Comparison of ENCODE assay signal across 8 mouse cellular contexts in genomic region chr13:32337735-32338512, GRCm38 (mm10). TPM values are rescaled to one million over a fixed set of nuclear protein-coding genes. Genes with fewer than 3 reads are reported as not detected.
A peak's percentile ranks its signal among the peaks of the same experiment; 100 is the strongest.
DNase-seq lines count a peak whose midpoint lies in the region; ATAC-seq and TF ChIP-seq lines count a peak whose summit lies in the region.

No protein-coding gene starts in this region.

- peak overlapping the region; percentile 89 for H3K9ac ChIP-seq in heart, embryonic 15.5 days
- H3K9ac ChIP-seq in ES-Bruce4 (ENCODE audit: low read depth, poor library complexity, severe bottlenecking) = peak overlapping the region; percentile 54
- peak overlapping the region; percentile 80 for H3K9ac ChIP-seq in limb, embryonic 15.5 days
- H3K9ac ChIP-seq in stomach, embryonic 15.5 days = peak overlapping the region; percentile 51

- no peaks in the 10 kb centered on the region for H3K36me3 ChIP-seq in heart, embryonic 15.5 days
- H3K36me3 ChIP-seq in ES-Bruce4 (ENCODE audit: control insufficient read depth, insufficient read depth, low read length, poor library complexity, severe bottlenecking) = no peaks in the 10 kb centered on the region
- no peaks in the 10 kb centered on the region for H3K36me3 ChIP-seq in limb, embryonic 15.5 days
- no peaks in the 10 kb centered on the region for H3K36me3 ChIP-seq in stomach, embryonic 15.5 days

- WGBS in heart, embryonic 15.5 days = 4% methylated on average over 32 of the region's 32 CpGs
- 4% methylated on average over 32 of the region's 32 CpGs for WGBS in limb, embryonic 15.5 days
- 5% methylated on average over 32 of the region's 32 CpGs for WGBS in stomach, embryonic 15.5 days

- H3K4me3 ChIP-seq in heart, embryonic 15.5 days = peak overlapping the region; percentile 92
- H3K4me3 ChIP-seq in ES-Bruce4 (ENCODE audit: low read depth, low read length) = peak overlapping the region; percentile 84
- peak overlapping the region; percentile 79 for H3K4me3 ChIP-seq in embryonic fibroblast, embryonic 13.5 days (ENCODE audit: insufficient read depth, low read length)
- peak overlapping the region; percentile 90 for H3K4me3 ChIP-seq in limb, embryonic 15.5 days
- peak overlapping the region; percentile 68 for H3K4me3 ChIP-seq in stomach, embryonic 15.5 days (replicated peaks)

- no peak for TF ChIP-seq EP300 in ES-Bruce4 (IDR thresholded peaks at IDR 0.05; ENCODE audit: insufficient read depth, low read depth, low read length)

- intact Hi-C loops in heart, postnatal 14 days (cut with DNase I) = no loop called here

- peak overlapping the region; percentile 56 for H3K27ac ChIP-seq in heart, embryonic 15.5 days
- H3K27ac ChIP-seq in ES-Bruce4 (ENCODE audit: insufficient read depth, low read length) = no peak overlapping the region
- no peak overlapping the region for H3K27ac ChIP-seq in embryonic fibroblast, embryonic 13.5 days (ENCODE audit: insufficient read depth, low read length)
- peak overlapping the region; percentile 79 for H3K27ac ChIP-seq in limb, embryonic 15.5 days
- H3K27ac ChIP-seq in stomach, embryonic 15.5 days = peak overlapping the region; percentile 49

- TF ChIP-seq CTCF in ES-Bruce4 (IDR thresholded peaks at IDR 0.05; ENCODE audit: low read depth, low read length) = no peak
- TF ChIP-seq CTCF in embryonic fibroblast, embryonic 13.5 days (IDR thresholded peaks at IDR 0.05; ENCODE audit: borderline replicate concordance, insufficient read depth, low read length) = no peak

- no peaks in the 10 kb centered on the region for H3K9me3 ChIP-seq in heart, embryonic 15.5 days (replicated peaks)
- no peaks in the 10 kb centered on the region for H3K9me3 ChIP-seq in ES-Bruce4 (replicated peaks; ENCODE audit: control insufficient read depth, insufficient read depth, low read length, poor library complexity, severe bottlenecking)
- no peaks in the 10 kb centered on the region for H3K9me3 ChIP-seq in limb, embryonic 15.5 days
- H3K9me3 ChIP-seq in stomach, embryonic 15.5 days = no peaks in the 10 kb centered on the region

- DNase-seq in heart, postnatal 14 days = no peak
- no peak for DNase-seq in layer of hippocampus, postnatal 10 days (ENCODE audit: low spot score in 2 of 2)
- DNase-seq in B cell, adult 2 months = no peak

- H3K4me1 ChIP-seq in heart, embryonic 15.5 days (replicated peaks) = peaks cover 8% of the 10 kb centered on the region; the same call in 1 of the 2 replicates
- H3K4me1 ChIP-seq in ES-Bruce4 (ENCODE audit: control insufficient read depth, insufficient read depth, low read length) = no peaks in the 10 kb centered on the region
- peaks cover 6% of the 10 kb centered on the region; the same call in 1 of the 2 replicates for H3K4me1 ChIP-seq in embryonic fibroblast, embryonic 13.5 days (ENCODE audit: control insufficient read depth, insufficient read depth, low read length)
- peaks cover 6% of the 10 kb centered on the region for H3K4me1 ChIP-seq in limb, embryonic 15.5 days
- no peaks in the 10 kb centered on the region for H3K4me1 ChIP-seq in stomach, embryonic 15.5 days

- ATAC-seq in heart, embryonic 15.5 days (replicated peaks; ENCODE audit: insufficient number of reproducible peaks, insufficient read depth, low FRiP score, low read depth) = peak; percentile 53
- peak; percentile 59 for ATAC-seq in limb, embryonic 15.5 days (ENCODE audit: insufficient number of reproducible peaks, low FRiP score, low TSS enrichment, low read depth)
- no peak; the same call in none of the 2 replicates for ATAC-seq in stomach, embryonic 15.5 days (ENCODE audit: insufficient read depth, low FRiP score, low read depth)

- TF ChIP-seq POLR2A in ES-Bruce4 (IDR thresholded peaks at IDR 0.05; ENCODE audit: insufficient read depth, low read length) = no peak
- no peak for TF ChIP-seq POLR2A in embryonic fibroblast, embryonic 13.5 days (IDR thresholded peaks at IDR 0.05; ENCODE audit: low read depth, low read length)

- H3K27me3 ChIP-seq in heart, embryonic 15.5 days = no peaks in the 10 kb centered on the region
- H3K27me3 ChIP-seq in ES-Bruce4 (ENCODE audit: control insufficient read depth, insufficient read depth, low read length, poor library complexity, severe bottlenecking) = no peaks in the 10 kb centered on the region
- no peaks in the 10 kb centered on the region for H3K27me3 ChIP-seq in limb, embryonic 15.5 days
- no peaks in the 10 kb centered on the region for H3K27me3 ChIP-seq in stomach, embryonic 15.5 days (replicated peaks)

- peak overlapping the region; percentile 98 for H3K4me2 ChIP-seq in heart, embryonic 15.5 days
- H3K4me2 ChIP-seq in limb, embryonic 15.5 days = peak overlapping the region; percentile 92
- peak overlapping the region; percentile 71 for H3K4me2 ChIP-seq in stomach, embryonic 15.5 days

RNA-seq across cellular contexts. Expression of gene Gmds, which starts 0.6 kb away (rescaled TPM):
- polyA plus RNA-seq in heart, embryonic 15.5 days (2015; fragmentation: Nextera tagmentation; extraction: Ambion mirVana) = 19.4 and 22.6 TPM in 2 replicates
- 1 to 10 TPM; 6.3 to 6.6 TPM for total RNA-seq in heart, postnatal 14 days (2021)
- polyA plus RNA-seq in ES-Bruce4 (2011; ENCODE audit: insufficient read depth, insufficient read length, low read depth, missing spikeins) = 10.6 and 12.5 TPM in 2 replicates
- polyA plus RNA-seq in embryonic fibroblast, embryonic 13.5 days (2011; ENCODE audit: insufficient read length, low read depth, missing spikeins) = 12.9 and 19.1 TPM in 2 replicates
- 40.1 and 46.8 TPM in 2 replicates for polyA plus RNA-seq in limb, embryonic 15.5 days (2015; fragmentation: Nextera tagmentation; extraction: Ambion mirVana)
- polyA plus RNA-seq in stomach, embryonic 15.5 days (2015; fragmentation: Nextera tagmentation; extraction: Ambion mirVana) = 75.2 and 83.2 TPM in 2 replicates
- total RNA-seq in layer of hippocampus, postnatal 10 days (2021) = 10 to 100 TPM; 19.4 to 21.1 TPM

Comparison
In these comparisons a context has a peak if more than half of its experiments do, and no peak if none do; other contexts are left out.
1. H3K27ac ChIP-seq: peak in heart, embryonic 15.5 days (single experiment), limb, embryonic 15.5 days (single experiment) and stomach, embryonic 15.5 days (single experiment); none in ES-Bruce4 (single experiment) and embryonic fibroblast, embryonic 13.5 days (single experiment).
2. Peak in every context shown above with its lines, with median percentiles within 50 percentile points of each other: H3K4me2 ChIP-seq, H3K4me3 ChIP-seq and H3K9ac ChIP-seq.